ENCODE assay signal across 24 mouse cellular contexts in genomic region chr2:120235947-120236640, GRCm38 (mm10). TPM values are rescaled to one million over a fixed set of nuclear protein-coding genes. Genes with fewer than 3 reads are reported as not detected.
DNase-seq lines count a peak whose midpoint lies in the region; ATAC-seq and TF ChIP-seq lines count a peak whose summit lies in the region.
"Had no signal": no experiment of that assay in that cellular context is flagged by ENCODE, and none has a peak within 500 bp of the region (broad histone marks: within the 10 kb centered on the region; RNA-seq: fewer than 3 reads in every experiment).

No protein-coding gene starts in this region.

- WGBS in heart, embryonic 16.5 days = 66% methylated on average over 3 of the region's 3 CpGs

- no peak for TF ChIP-seq CTCF in gastrocnemius, adult 2 months (IDR thresholded peaks at IDR 0.05)

- H3K4me1 ChIP-seq in heart, embryonic 16.5 days (ENCODE audit: control insufficient read depth, insufficient read depth, low read length) = peaks cover 10% of the 10 kb centered on the region
- H3K4me1 ChIP-seq: embryonic facial prominence, embryonic 13.5 days; limb, embryonic 10.5 days; lung, embryonic 15.5 days; midbrain, embryonic 12.5 days had no signal

- peak overlapping the region; percentile 90 for H3K27ac ChIP-seq in gastrocnemius, adult 2 months
- H3K27ac ChIP-seq in heart, embryonic 16.5 days (ENCODE audit: low read length) = peak overlapping the region; percentile 64
- H3K27ac ChIP-seq: embryonic facial prominence, embryonic 13.5 days; left cerebral cortex, adult 2 months; limb, embryonic 10.5 days; lung, embryonic 15.5 days; macrophage; midbrain, embryonic 12.5 days had no signal

- peak; percentile 49 for DNase-seq in gastrocnemius, adult 2 months
- DNase-seq in gastrocnemius, postnatal 4 days (ENCODE audit: low spot score in 2 of 2) = no peak
- no peak for DNase-seq in heart, adult 8-10 months (ENCODE audit: low spot score)
- peak; percentile 42 for DNase-seq in adrenal gland, postnatal 14 days
- no peak for DNase-seq in Muller cell, postnatal 12 days (ENCODE audit: inconsistent ontology term)
- DNase-seq: kidney, postnatal 36 days; thymus, postnatal 25 days had no signal

- no peaks in the 10 kb centered on the region for H3K27me3 ChIP-seq in heart, embryonic 16.5 days (ENCODE audit: control insufficient read depth, insufficient read depth, low read length)
- H3K27me3 ChIP-seq: embryonic facial prominence, embryonic 13.5 days; lung, embryonic 15.5 days; midbrain, embryonic 12.5 days had no signal

- intact Hi-C loops in gastrocnemius, adult 2 months (cut with DNase I) = loop anchor here (2.0 kb wide), 1 partner anchor 31 kb away; no protein-coding TSS in a partner anchor

- peak overlapping the region; percentile 41 for H3K4me3 ChIP-seq in gastrocnemius, adult 2 months
- no peak overlapping the region for H3K4me3 ChIP-seq in heart, embryonic 16.5 days (ENCODE audit: low read length)
- H3K4me3 ChIP-seq: embryonic facial prominence, embryonic 13.5 days; left cerebral cortex, adult 2 months; limb, embryonic 10.5 days; lung, embryonic 15.5 days; midbrain, embryonic 12.5 days had no signal

- no peak for ATAC-seq in heart, embryonic 16.5 days (replicated peaks; ENCODE audit: extremely low read depth, insufficient read depth, low FRiP score)
- ATAC-seq in megakaryocyte progenitor cell, adult 5-6 weeks (replicated peaks; ENCODE audit: poor library complexity) = peak; percentile 49
- ATAC-seq: forebrain, embryonic 16.5 days; hindbrain, embryonic 16.5 days; intestine, embryonic 16.5 days had no signal

- H3K9ac ChIP-seq in heart, embryonic 16.5 days (ENCODE audit: low read length) = no peak overlapping the region
- H3K9ac ChIP-seq: embryonic facial prominence, embryonic 13.5 days; lung, embryonic 15.5 days; midbrain, embryonic 12.5 days had no signal

- H3K9me3 ChIP-seq in heart, embryonic 16.5 days (replicated peaks; ENCODE audit: control insufficient read depth, low read length) = no peaks in the 10 kb centered on the region
- H3K9me3 ChIP-seq: embryonic facial prominence, embryonic 13.5 days; limb, embryonic 10.5 days; lung, embryonic 15.5 days; midbrain, embryonic 12.5 days had no signal

- no peak overlapping the region for H3K4me2 ChIP-seq in heart, embryonic 16.5 days (ENCODE audit: low read depth, low read length)
- H3K4me2 ChIP-seq: embryonic facial prominence, embryonic 13.5 days; liver, embryonic 11.5 days; lung, embryonic 15.5 days; midbrain, embryonic 12.5 days had no signal

- no peaks in the 10 kb centered on the region for H3K36me3 ChIP-seq in heart, embryonic 16.5 days (ENCODE audit: control insufficient read depth, insufficient read depth)
- H3K36me3 ChIP-seq: embryonic facial prominence, embryonic 13.5 days; limb, embryonic 10.5 days; lung, embryonic 15.5 days; midbrain, embryonic 12.5 days had no signal

RNA-seq across cellular contexts. Expression of gene Pla2g4e, which starts 9.0 kb away (rescaled TPM):
- 10 to 100 TPM; 27.8 to 31.8 TPM for total RNA-seq in gastrocnemius, adult 2 months (2021)
- 10 to 100 TPM; 21.2 to 27.9 TPM for total RNA-seq in gastrocnemius, postnatal 4 days (2021)
- polyA plus RNA-seq in heart, embryonic 16.5 days (2015; fragmentation: Nextera tagmentation; extraction: Ambion mirVana) = 1.6 and 2.1 TPM in 2 replicates
- total RNA-seq in heart, adult 8-10 months (2022) = 1 to 10 TPM; 2.6 to 5.7 (median 3.8) TPM
- total RNA-seq in adrenal gland, postnatal 14 days (2021) = 0.48 and 0.53 TPM in 2 replicates
- not detected in 2 replicates for total RNA-seq in megakaryocyte progenitor cell, adult 5-6 weeks (2015)
- total RNA-seq in megakaryocyte progenitor cell, adult 5-6 weeks (2017) = not detected in 2 replicates
- total RNA-seq: hematopoietic stem cell, adult 5-6 weeks had no signal
- polyA plus RNA-seq: C2C12; kidney, embryonic 14.5 days; limb, embryonic 10.5 days; liver, embryonic 11.5 days; macrophage had no signal

RNA-seq across cellular contexts. Expression of gene Pla2g4d, which starts 52.9 kb away (rescaled TPM):
- not detected for total RNA-seq in gastrocnemius, adult 2 months (2021)
- not detected for total RNA-seq in gastrocnemius, postnatal 4 days (2021)
- not detected in 2 replicates for polyA plus RNA-seq in heart, embryonic 16.5 days (2015; fragmentation: Nextera tagmentation; extraction: Ambion mirVana)
- not detected for total RNA-seq in heart, adult 8-10 months (2022)
- total RNA-seq in adrenal gland, postnatal 14 days (2021) = not detected in 2 replicates
- not detected in 2 replicates for total RNA-seq in megakaryocyte progenitor cell, adult 5-6 weeks (2015)
- total RNA-seq in megakaryocyte progenitor cell, adult 5-6 weeks (2017) = not detected in 2 replicates
- total RNA-seq: gastrocnemius, postnatal 36 days; hematopoietic stem cell, adult 5-6 weeks; left cerebral cortex, adult 2 months had no signal
- polyA plus RNA-seq: C2C12; embryonic facial prominence, embryonic 13.5 days; forebrain, embryonic 16.5 days; intestine, embryonic 16.5 days; kidney, embryonic 14.5 days; liver, embryonic 11.5 days; lung, embryonic 15.5 days; macrophage; midbrain, embryonic 12.5 days; neural tube, embryonic 14.5 days had no signal

Comparison
In these comparisons a context has a peak if more than half of its experiments do, and no peak if none do; other contexts are left out.
1. DNase-seq: peak in gastrocnemius, adult 2 months (single experiment) and adrenal gland, postnatal 14 days (single experiment); none in gastrocnemius, postnatal 4 days (0 of 2), heart, adult 8-10 months (single experiment) and Muller cell, postnatal 12 days (single experiment).